In genomic region chr11:101180846-101181740, GRCm38 (mm10) we compare ENCODE assay signal across 10 mouse cellular contexts. TPM values are rescaled to one million over a fixed set of nuclear protein-coding genes. Genes with fewer than 3 reads are reported as not detected.
DNase-seq lines count a peak whose midpoint lies in the region; ATAC-seq and TF ChIP-seq lines count a peak whose summit lies in the region.
"Had no signal": no experiment of that assay in that cellular context is flagged by ENCODE, and none has a peak within 500 bp of the region (broad histone marks: within the 10 kb centered on the region; RNA-seq: fewer than 3 reads in every experiment).

No protein-coding gene starts in this region.

- H3K9ac ChIP-seq in forebrain, embryonic 14.5 days (ENCODE audit: low read length): no peak overlapping the region
- no peak overlapping the region for H3K9ac ChIP-seq in forebrain, embryonic 15.5 days (replicated peaks)
- no peak overlapping the region for H3K9ac ChIP-seq in midbrain, embryonic 11.5 days (ENCODE audit: low read length)
- no peak overlapping the region for H3K9ac ChIP-seq in midbrain, embryonic 16.5 days (ENCODE audit: low read depth, low read length)
- H3K9ac ChIP-seq in lung, postnatal 0 days (replicated peaks; ENCODE audit: low read depth): no peak overlapping the region
- H3K9ac ChIP-seq: hindbrain, embryonic 15.5 days had no signal

- H3K4me2 ChIP-seq in forebrain, embryonic 14.5 days (ENCODE audit: low read length): no peak overlapping the region
- H3K4me2 ChIP-seq in forebrain, embryonic 15.5 days (replicated peaks): no peak overlapping the region
- no peak overlapping the region for H3K4me2 ChIP-seq in midbrain, embryonic 11.5 days
- H3K4me2 ChIP-seq in midbrain, embryonic 16.5 days (ENCODE audit: low read length): no peak overlapping the region
- no peak overlapping the region for H3K4me2 ChIP-seq in lung, postnatal 0 days (replicated peaks; ENCODE audit: low read depth, low read length)
- H3K4me2 ChIP-seq: hindbrain, embryonic 15.5 days had no signal

- peak; percentile 91 for TF ChIP-seq CTCF in lung, postnatal 0 days (IDR thresholded peaks at IDR 0.05)

- 47% methylated on average over 10 of the region's 10 CpGs for WGBS in forebrain, embryonic 14.5 days
- whole genome bisulfite sequencing in forebrain, embryonic 15.5 days: 42% methylated on average over 10 of the region's 10 CpGs
- WGBS in midbrain, embryonic 11.5 days: 45% methylated on average over 10 of the region's 10 CpGs
- WGBS in midbrain, embryonic 16.5 days: 44% methylated on average over 10 of the region's 10 CpGs
- 36% methylated on average over 10 of the region's 10 CpGs for WGBS in lung, postnatal 0 days

- no peak overlapping the region for H3K27ac ChIP-seq in forebrain, embryonic 14.5 days (ENCODE audit: low read depth, low read length)
- no peak overlapping the region for H3K27ac ChIP-seq in forebrain, embryonic 15.5 days (replicated peaks)
- H3K27ac ChIP-seq in midbrain, embryonic 11.5 days (ENCODE audit: low read depth, low read length): no peak overlapping the region
- H3K27ac ChIP-seq in midbrain, embryonic 16.5 days (ENCODE audit: low read length): no peak overlapping the region
- H3K27ac ChIP-seq in lung, postnatal 0 days (ENCODE audit: low read length): no peak overlapping the region
- H3K27ac ChIP-seq: hindbrain, embryonic 15.5 days had no signal

- 0 out of 2 replicates have a peak, but pooled peaks cover 3% of the 10 kb centered on the region for H3K4me1 ChIP-seq in forebrain, embryonic 14.5 days (ENCODE audit: control insufficient read depth, insufficient read depth, low read length)
- H3K4me1 ChIP-seq in forebrain, embryonic 15.5 days: peaks cover 19% of the 10 kb centered on the region
- peaks cover 2% of the 10 kb centered on the region for H3K4me1 ChIP-seq in midbrain, embryonic 11.5 days (ENCODE audit: control insufficient read depth, insufficient read depth, low read length)
- peaks cover 14% of the 10 kb centered on the region for H3K4me1 ChIP-seq in midbrain, embryonic 16.5 days (ENCODE audit: control insufficient read depth, insufficient read depth, low read length)
- H3K4me1 ChIP-seq in lung, postnatal 0 days (ENCODE audit: insufficient read depth, low read depth, low read length): no peaks in the 10 kb centered on the region

- no peak overlapping the region for H3K4me3 ChIP-seq in forebrain, embryonic 14.5 days (ENCODE audit: low read depth, low read length)
- H3K4me3 ChIP-seq in forebrain, embryonic 15.5 days: no peak overlapping the region
- H3K4me3 ChIP-seq in midbrain, embryonic 11.5 days (ENCODE audit: low read depth, low read length): no peak overlapping the region
- H3K4me3 ChIP-seq in midbrain, embryonic 16.5 days (ENCODE audit: low read depth, low read length): no peak overlapping the region
- no peak overlapping the region for H3K4me3 ChIP-seq in lung, postnatal 0 days (ENCODE audit: low read depth, low read length)
- H3K4me3 ChIP-seq: hindbrain, embryonic 15.5 days; myocyte had no signal

- ATAC-seq in forebrain, embryonic 14.5 days: no peak
- ATAC-seq in forebrain, embryonic 15.5 days (replicated peaks): no peak
- no peak for ATAC-seq in midbrain, embryonic 11.5 days (ENCODE audit: low FRiP score)
- ATAC-seq in midbrain, embryonic 16.5 days: no peak
- ATAC-seq in lung, postnatal 0 days: peak; percentile 35; the same call in 1 of the 2 replicates

- no peaks in the 10 kb centered on the region for H3K36me3 ChIP-seq in forebrain, embryonic 14.5 days (ENCODE audit: control insufficient read depth, insufficient read depth, low read length)
- no peaks in the 10 kb centered on the region for H3K36me3 ChIP-seq in forebrain, embryonic 15.5 days
- H3K36me3 ChIP-seq in midbrain, embryonic 11.5 days (ENCODE audit: control insufficient read depth, insufficient read depth, low read length): no peaks in the 10 kb centered on the region
- H3K36me3 ChIP-seq in midbrain, embryonic 16.5 days (ENCODE audit: control insufficient read depth, insufficient read depth, low read length): 0 out of 2 replicates have a peak, but pooled peaks cover 4% of the 10 kb centered on the region
- no peaks in the 10 kb centered on the region for H3K36me3 ChIP-seq in lung, postnatal 0 days (ENCODE audit: insufficient read depth, low read length)
- H3K36me3 ChIP-seq: hindbrain, embryonic 15.5 days had no signal

- peaks cover 32% of the 10 kb centered on the region for H3K27me3 ChIP-seq in forebrain, embryonic 14.5 days (replicated peaks; ENCODE audit: control insufficient read depth, insufficient read depth, low read length)
- peaks cover 27% of the 10 kb centered on the region for H3K27me3 ChIP-seq in forebrain, embryonic 15.5 days
- H3K27me3 ChIP-seq in midbrain, embryonic 11.5 days (ENCODE audit: control insufficient read depth, insufficient read depth, low read length): peaks cover 30% of the 10 kb centered on the region
- peaks cover 15% of the 10 kb centered on the region; the same call in 1 of the 2 replicates for H3K27me3 ChIP-seq in midbrain, embryonic 16.5 days (ENCODE audit: control insufficient read depth, insufficient read depth, low read depth, low read length)
- no peaks in the 10 kb centered on the region for H3K27me3 ChIP-seq in lung, postnatal 0 days (replicated peaks; ENCODE audit: insufficient read depth, low read length)

- DNase-seq in forebrain, embryonic 14.5 days (ENCODE audit: low spot score): peak; percentile 81
- peak; percentile 95 for DNase-seq in midbrain, embryonic 11.5 days (ENCODE audit: low spot score, missing footprints)
- DNase-seq in brain, adult 2 months (ENCODE audit: low read depth, low spot score): peak; percentile 76
- DNase-seq in forelimb bud, embryonic 11.5 days (ENCODE audit: low read depth, low spot score): peak; percentile 72
- peak; percentile 82 for DNase-seq in lung, postnatal 0 days (ENCODE audit: low spot score)
- DNase-seq in thymus, postnatal 14 days: peak; percentile 46

- no peaks in the 10 kb centered on the region for H3K9me3 ChIP-seq in forebrain, embryonic 14.5 days (replicated peaks; ENCODE audit: control insufficient read depth, low read length)
- no peaks in the 10 kb centered on the region for H3K9me3 ChIP-seq in forebrain, embryonic 15.5 days
- no peaks in the 10 kb centered on the region for H3K9me3 ChIP-seq in midbrain, embryonic 11.5 days (ENCODE audit: control insufficient read depth, low read length)
- H3K9me3 ChIP-seq in midbrain, embryonic 16.5 days (replicated peaks; ENCODE audit: control insufficient read depth, low read length, poor library complexity, severe bottlenecking): no peaks in the 10 kb centered on the region
- H3K9me3 ChIP-seq in lung, postnatal 0 days (ENCODE audit: low read length): no peaks in the 10 kb centered on the region
- H3K9me3 ChIP-seq: hindbrain, embryonic 15.5 days had no signal

- no peak for TF ChIP-seq EP300 in lung, postnatal 0 days (IDR thresholded peaks at IDR 0.05)

RNA-seq across cellular contexts. Expression of gene Ccr10, which starts 5.8 kb away (rescaled TPM):
- polyA plus RNA-seq in forebrain, embryonic 14.5 days (2014; fragmentation: Nextera tagmentation; extraction: Ambion mirVana): 0.10 TPM in 1 of 2 replicates, not detected in the other
- polyA plus RNA-seq in forebrain, embryonic 15.5 days (2015; fragmentation: Nextera tagmentation; extraction: Ambion mirVana): 0.14 and 0.19 TPM in 2 replicates
- not detected in 2 replicates for polyA plus RNA-seq in midbrain, embryonic 11.5 days (2014; fragmentation: Nextera tagmentation; extraction: Ambion mirVana)
- 0.47 and 0.62 TPM in 2 replicates for polyA plus RNA-seq in midbrain, embryonic 16.5 days (2015; fragmentation: Nextera tagmentation; extraction: Ambion mirVana)
- polyA plus RNA-seq in lung, postnatal 0 days (2015; fragmentation: Nextera tagmentation; extraction: Ambion mirVana): 0.06 and 0.20 TPM in 2 replicates

RNA-seq across cellular contexts. Expression of gene Plekhh3, which starts 9.9 kb away (rescaled TPM):
- 4.6 and 5.5 TPM in 2 replicates for polyA plus RNA-seq in forebrain, embryonic 14.5 days (2014; fragmentation: Nextera tagmentation; extraction: Ambion mirVana)
- 5.8 and 6.5 TPM in 2 replicates for polyA plus RNA-seq in forebrain, embryonic 15.5 days (2015; fragmentation: Nextera tagmentation; extraction: Ambion mirVana)
- 5.8 and 7.2 TPM in 2 replicates for polyA plus RNA-seq in midbrain, embryonic 11.5 days (2014; fragmentation: Nextera tagmentation; extraction: Ambion mirVana)
- 6.5 and 7.6 TPM in 2 replicates for polyA plus RNA-seq in midbrain, embryonic 16.5 days (2015; fragmentation: Nextera tagmentation; extraction: Ambion mirVana)
- 12.3 and 14.2 TPM in 2 replicates for polyA plus RNA-seq in lung, postnatal 0 days (2015; fragmentation: Nextera tagmentation; extraction: Ambion mirVana)

RNA-seq across cellular contexts. Expression of gene Cntnap1, which starts 10.8 kb away (rescaled TPM):
- 0.39 and 0.48 TPM in 2 replicates for polyA plus RNA-seq in forebrain, embryonic 14.5 days (2014; fragmentation: Nextera tagmentation; extraction: Ambion mirVana)
- 0.77 and 0.98 TPM in 2 replicates for polyA plus RNA-seq in forebrain, embryonic 15.5 days (2015; fragmentation: Nextera tagmentation; extraction: Ambion mirVana)
- 0.30 and 0.32 TPM in 2 replicates for polyA plus RNA-seq in midbrain, embryonic 11.5 days (2014; fragmentation: Nextera tagmentation; extraction: Ambion mirVana)
- polyA plus RNA-seq in midbrain, embryonic 16.5 days (2015; fragmentation: Nextera tagmentation; extraction: Ambion mirVana): 4.2 and 4.7 TPM in 2 replicates
- polyA plus RNA-seq in lung, postnatal 0 days (2015; fragmentation: Nextera tagmentation; extraction: Ambion mirVana): 0.24 and 0.56 TPM in 2 replicates

RNA-seq across cellular contexts. Expression of gene Tubg2, which starts 25.4 kb away (rescaled TPM):
- polyA plus RNA-seq in forebrain, embryonic 14.5 days (2014; fragmentation: Nextera tagmentation; extraction: Ambion mirVana): 27.4 and 31.9 TPM in 2 replicates
- 31.2 and 32.8 TPM in 2 replicates for polyA plus RNA-seq in forebrain, embryonic 15.5 days (2015; fragmentation: Nextera tagmentation; extraction: Ambion mirVana)
- 3.4 and 5.1 TPM in 2 replicates for polyA plus RNA-seq in midbrain, embryonic 11.5 days (2014; fragmentation: Nextera tagmentation; extraction: Ambion mirVana)
- polyA plus RNA-seq in midbrain, embryonic 16.5 days (2015; fragmentation: Nextera tagmentation; extraction: Ambion mirVana): 62.9 and 71.4 TPM in 2 replicates
- polyA plus RNA-seq in lung, postnatal 0 days (2015; fragmentation: Nextera tagmentation; extraction: Ambion mirVana): 1.9 and 2.3 TPM in 2 replicates

RNA-seq across cellular contexts. Expression of gene Ezh1, which starts 45.2 kb away (rescaled TPM):
- polyA plus RNA-seq in forebrain, embryonic 14.5 days (2014; fragmentation: Nextera tagmentation; extraction: Ambion mirVana): 16.1 and 22.4 TPM in 2 replicates
- 19.6 and 21.4 TPM in 2 replicates for polyA plus RNA-seq in forebrain, embryonic 15.5 days (2015; fragmentation: Nextera tagmentation; extraction: Ambion mirVana)
- polyA plus RNA-seq in midbrain, embryonic 11.5 days (2014; fragmentation: Nextera tagmentation; extraction: Ambion mirVana): 10.4 and 10.6 TPM in 2 replicates
- polyA plus RNA-seq in midbrain, embryonic 16.5 days (2015; fragmentation: Nextera tagmentation; extraction: Ambion mirVana): 30.8 and 34.4 TPM in 2 replicates
- polyA plus RNA-seq in lung, postnatal 0 days (2015; fragmentation: Nextera tagmentation; extraction: Ambion mirVana): 17.1 and 17.4 TPM in 2 replicates
